Mouse (Mus musculus): ENCODE measurements around the gene Ttc19. TPM values are rescaled to one million over a fixed set of nuclear protein-coding genes. Genes with fewer than 3 reads are reported as not detected.

Ttc19 gene
- total RNA-seq (2021) = 31.1 and 31.5 TPM in 2 replicates
- long read RNA-seq, experiment 1, transcript Ttc19-201 (10 exons, 3,410 nt) = major isoform, 22 of 31 reads
- long read RNA-seq, experiment 1, partial matches to known transcripts = 5 of 31 reads
- long read RNA-seq, experiment 1, other reads (novel, unspliced or antisense) = 4 of 31 reads
- long read RNA-seq, experiment 2, transcript Ttc19-201 (10 exons, 3,410 nt) = major isoform, 17 of 32 reads
- long read RNA-seq, experiment 2, partial matches to known transcripts = 4 of 32 reads
- long read RNA-seq, experiment 2, other reads (novel, unspliced or antisense) = 7 of 32 reads

GRCm38 (mm10) chr11:62280675-62281600, at the start of gene Ttc19, which contains the start of gene Zswim7:
Gene Ttc19 (plus strand): TSS chr11:62281473.
Gene Zswim7 (minus strand): TSS chr11:62281375.
- peak; percentile 96 for DNase-seq

DNA sequence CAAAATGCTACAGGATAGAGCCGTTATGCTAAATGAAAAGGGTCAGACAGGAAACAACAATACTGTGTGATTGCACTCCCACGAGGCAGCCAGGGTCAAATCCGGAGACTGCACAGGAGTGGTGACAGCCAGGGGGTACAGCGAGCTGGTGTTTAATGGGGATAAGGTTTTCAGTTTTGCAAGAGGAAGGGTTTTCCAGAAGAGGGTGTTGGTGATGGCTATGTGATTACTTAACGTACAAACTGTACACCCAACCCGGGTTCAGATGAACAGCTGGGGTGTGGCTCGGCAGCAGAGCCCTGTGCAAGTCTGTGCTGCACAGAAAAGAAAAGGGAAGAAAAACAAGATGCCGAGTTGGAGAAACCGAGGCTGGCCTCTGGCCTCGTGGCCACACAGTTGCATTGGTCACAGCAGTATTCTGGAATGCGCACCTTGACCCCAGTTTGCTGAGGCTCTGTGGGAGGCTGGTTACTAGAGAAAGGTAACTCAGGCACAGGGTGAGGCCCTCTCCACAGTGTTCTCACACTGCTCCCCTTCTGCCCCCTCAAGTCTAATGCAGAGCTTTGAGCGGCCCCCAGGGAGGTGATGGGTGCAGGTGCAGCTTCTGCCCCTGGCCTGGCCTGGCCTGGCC, 40.5 kb upstream of the Ttc19 start:
- no peak for DNase-seq

GRCm38 (mm10) chr11:62243871-62244270, 37.4 kb upstream of the Ttc19 start:
- no peak for DNase-seq

DNA sequence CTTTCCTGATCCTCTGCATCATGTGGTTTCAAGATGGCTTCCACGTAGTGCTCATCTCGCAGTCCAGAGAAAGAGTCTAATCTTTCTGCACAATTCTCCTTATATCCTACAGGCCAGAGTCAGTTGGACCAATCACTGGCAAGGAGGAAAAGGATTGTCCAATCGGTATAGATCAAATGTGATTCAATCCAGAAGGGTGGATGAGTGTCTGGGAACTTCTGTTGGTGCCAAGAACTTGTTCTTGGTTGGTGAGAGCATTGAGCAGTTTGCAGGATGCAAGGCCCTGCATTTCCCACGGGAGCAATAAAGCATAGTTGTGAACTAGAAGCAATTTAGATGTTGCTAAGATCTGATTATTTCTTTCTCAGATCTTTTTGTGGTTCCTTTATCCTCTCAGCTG, 36.8 kb upstream of the Ttc19 start:
- no peak for DNase-seq

DNA sequence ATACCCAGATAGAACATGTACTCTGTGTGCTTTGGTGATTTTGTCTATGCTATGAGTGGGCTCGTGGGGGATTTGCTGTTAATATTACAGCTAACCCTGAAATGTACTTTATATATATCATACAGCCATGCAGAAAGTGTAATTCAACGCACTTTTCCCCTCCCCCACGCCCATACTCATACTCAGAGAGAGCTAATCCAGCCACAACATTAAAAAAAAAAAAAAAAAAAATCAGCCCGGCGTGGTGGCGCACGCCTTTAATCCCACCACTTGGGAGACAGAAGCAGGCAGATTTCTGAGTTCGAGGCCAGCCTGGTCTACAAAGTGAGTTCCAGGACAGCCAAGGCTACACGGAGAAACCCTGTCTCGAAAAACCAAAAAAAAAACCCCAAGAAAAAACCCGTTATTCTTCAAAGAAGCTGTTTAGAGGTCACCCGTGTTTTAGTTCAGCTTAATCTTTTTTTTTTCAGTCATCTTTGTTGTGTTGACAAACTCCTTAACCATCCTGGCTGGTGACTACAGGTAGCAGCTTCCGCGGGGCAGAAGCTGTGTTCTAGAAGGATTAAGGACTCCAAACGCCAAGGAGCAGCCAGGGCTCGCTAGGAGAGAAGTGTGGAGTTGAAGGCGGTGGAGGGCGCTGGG, 33.4 kb upstream of the Ttc19 start:
- no peak for DNase-seq

DNA sequence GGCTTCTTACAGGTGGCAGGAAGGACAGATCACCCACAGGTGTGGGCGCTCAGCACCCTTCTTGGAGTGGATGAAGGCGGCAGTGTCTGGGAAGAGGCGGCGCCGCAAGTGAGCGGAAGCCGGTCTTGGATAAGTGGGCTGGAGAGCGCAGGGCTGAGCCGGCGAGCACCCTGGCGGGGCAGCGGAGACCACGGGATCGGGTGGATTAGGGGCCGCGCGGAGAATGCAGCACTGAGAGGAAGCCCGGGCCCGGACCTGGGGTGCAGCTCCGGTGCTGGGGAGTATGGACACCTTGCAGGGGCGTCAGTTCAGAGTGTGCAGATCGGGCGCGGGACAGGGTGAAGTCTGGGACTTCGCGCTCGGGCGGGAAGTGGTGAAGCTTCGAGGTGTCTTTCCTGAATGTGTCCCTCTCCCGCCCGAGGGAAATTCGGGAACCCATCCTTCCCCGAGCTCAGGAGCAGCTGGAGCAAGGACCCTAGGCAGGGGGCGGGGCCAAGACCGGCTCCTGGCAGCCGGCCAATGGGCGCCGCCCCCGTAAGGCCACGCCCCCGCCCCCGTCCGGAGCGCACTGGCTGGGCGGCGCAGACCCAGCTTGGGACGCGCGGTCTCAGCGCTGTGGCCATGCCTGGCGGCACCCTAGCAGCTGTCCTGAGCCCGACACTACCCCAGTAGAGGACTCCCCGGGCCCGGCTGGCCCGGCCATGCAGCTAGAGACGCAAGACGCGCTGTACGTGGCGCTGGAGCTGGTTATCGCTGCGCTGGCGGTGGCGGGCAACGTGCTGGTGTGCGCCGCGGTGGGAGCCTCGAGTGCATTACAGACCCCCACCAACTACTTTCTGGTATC, 32.6 kb upstream of the Ttc19 start, which contains the start of gene Adora2b:
Adora2b (plus strand) TSS at position 584 of the 844 bp plus-strand sequence.
- DNase-seq = peak; percentile 73

DNA sequence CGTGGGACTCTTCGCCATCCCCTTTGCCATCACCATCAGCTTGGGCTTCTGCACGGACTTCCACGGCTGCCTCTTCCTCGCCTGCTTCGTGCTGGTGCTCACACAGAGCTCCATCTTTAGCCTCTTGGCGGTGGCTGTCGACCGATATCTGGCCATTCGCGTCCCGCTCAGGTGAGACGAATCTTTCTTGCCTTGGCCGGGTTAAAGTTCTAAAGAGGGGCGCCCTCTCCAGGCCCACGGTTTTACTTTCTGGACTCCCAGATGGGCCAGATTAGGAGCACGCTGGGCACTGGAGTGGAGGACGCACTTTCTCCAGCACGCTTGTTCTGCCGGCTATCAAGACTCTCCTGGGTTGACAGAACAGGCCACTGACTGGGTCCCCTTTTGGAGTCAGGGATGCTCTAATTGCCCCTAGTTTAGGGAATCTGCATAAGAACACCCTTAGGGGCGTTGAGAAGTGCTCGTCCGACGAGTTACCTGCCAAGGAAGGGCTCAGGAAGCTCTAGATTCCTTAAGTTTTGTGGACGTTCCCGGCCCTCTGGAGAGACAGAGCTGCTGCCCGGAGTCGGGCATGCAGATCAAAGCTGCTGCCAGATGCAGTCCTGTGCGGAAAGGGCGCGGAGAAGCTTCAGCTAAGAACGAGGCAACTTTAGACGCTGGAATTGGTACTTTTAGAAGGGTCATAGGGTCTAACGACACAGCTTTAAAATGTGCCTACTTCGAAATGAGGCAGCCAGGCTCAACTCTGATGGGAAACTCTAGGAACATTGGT, 31.8 kb upstream of the Ttc19 start:
- DNase-seq = peak; percentile 36

DNA sequence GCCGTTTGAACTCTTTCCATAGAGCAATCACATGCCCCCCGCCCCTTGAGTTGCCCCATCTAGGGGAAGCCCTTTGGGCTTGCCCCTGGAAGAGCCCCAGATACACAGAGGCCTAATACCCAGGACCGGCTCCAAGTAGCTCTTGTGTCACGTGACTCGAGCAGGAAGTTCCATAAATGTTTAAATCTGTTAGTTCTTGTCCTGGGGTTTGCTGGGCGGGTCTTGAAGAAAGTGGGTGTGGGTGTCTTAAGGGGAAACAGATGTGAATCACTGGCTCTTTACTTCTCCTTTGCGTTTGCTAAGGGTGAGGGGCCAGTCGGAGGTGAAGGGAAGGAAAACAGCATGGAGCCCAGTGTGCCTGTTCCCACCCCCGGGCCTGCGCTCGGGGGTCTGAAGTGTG, 30.2 kb upstream of the Ttc19 start:
- no peak for DNase-seq

DNA sequence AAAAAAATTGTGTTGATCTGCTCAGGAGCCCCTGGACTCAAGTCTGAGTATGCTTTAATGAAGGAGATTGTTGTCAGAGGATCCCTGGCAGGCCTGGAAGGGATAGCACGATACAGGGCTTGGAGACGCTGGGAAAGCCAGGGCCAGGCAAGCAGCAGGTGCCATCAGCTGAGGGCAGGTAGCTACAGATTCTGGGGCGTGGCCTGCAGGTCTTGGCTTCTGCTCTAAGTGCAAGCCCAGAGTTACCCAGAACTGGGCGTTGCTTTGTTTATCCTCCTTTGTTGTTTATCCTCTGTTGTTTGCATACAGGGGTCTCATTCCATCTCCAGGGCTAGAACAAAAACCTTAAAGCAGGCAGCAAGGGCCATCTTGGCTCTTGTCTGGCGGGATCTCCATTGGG, 27.9 kb upstream of the Ttc19 start:
- DNase-seq = no peak

GRCm38 (mm10) chr11:62259214-62259613, 22.1 kb upstream of the Ttc19 start:
- DNase-seq = no peak

GRCm38 (mm10) chr11:62263599-62263998, 17.7 kb upstream of the Ttc19 start:
- no peak for DNase-seq

DNA sequence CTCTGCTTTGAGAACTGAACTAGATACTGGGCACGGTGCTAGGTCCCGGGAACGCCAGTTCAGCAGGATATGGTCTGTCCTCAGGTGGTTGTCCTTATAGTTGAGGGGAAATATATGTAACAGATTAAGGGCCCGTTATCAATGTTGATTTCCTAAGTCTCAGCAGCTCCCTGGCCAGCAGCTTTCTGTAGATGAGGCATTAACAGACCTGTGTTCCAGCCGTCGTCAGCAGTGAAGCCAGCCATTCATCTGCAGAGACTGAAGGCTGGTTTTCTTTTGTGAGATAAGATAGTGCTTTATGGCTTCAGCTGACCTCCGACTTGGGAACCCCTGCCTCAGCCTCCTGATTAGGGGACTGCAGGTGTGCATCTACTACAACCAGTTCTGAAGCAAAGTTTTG, 17.3 kb upstream of the Ttc19 start:
- no peak for DNase-seq

- DNase-seq = no peak
These were observed 15.6 kb upstream of the Ttc19 start for GRCm38 (mm10) chr11:62265642-62266041.

GRCm38 (mm10) chr11:62266466-62267214, 14.6 kb upstream of the Ttc19 start:
- DNase-seq = no peak

- no peak for DNase-seq
These were observed 12.9 kb upstream of the Ttc19 start for GRCm38 (mm10) chr11:62268381-62268780.

DNA sequence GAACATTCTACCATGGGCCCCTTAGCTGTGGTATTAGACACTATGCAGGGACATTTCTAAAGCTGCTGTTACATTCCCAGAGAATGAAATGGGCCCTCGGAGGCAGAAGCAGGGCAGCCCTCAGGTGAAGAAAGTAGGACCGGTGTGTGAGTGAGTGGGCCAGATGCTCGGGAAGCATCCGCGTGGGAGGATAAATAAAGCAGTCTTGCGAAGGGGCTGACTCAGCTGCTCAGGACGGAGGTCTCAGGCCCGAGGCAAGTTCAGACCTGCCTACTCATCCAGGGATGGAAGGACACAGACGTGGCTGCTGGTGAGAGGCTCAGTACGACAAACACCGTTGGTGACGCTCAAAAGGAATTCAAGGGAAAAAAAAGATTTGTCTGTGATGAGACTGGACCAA, 12.2 kb upstream of the Ttc19 start:
- DNase-seq = no peak

DNA sequence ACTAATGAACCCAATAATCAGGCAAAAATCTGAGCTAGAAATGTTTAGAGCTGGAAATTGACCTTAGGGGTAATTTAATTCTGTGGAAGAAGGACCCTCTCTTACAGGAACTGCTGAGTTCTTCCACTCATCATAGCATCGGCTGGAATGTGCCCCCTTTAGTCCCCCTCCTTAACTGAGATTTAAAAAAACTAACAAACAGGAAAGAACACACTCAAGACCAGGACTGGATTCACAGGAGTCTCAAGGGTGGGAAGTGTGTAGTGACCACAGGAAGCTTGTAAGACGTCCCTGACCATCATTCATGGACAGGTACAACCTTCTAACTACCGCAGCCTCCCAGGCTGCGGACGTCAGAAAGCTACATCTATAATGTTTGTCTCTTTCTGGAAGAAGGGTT, 10.4 kb upstream of the Ttc19 start:
- DNase-seq = no peak

DNA sequence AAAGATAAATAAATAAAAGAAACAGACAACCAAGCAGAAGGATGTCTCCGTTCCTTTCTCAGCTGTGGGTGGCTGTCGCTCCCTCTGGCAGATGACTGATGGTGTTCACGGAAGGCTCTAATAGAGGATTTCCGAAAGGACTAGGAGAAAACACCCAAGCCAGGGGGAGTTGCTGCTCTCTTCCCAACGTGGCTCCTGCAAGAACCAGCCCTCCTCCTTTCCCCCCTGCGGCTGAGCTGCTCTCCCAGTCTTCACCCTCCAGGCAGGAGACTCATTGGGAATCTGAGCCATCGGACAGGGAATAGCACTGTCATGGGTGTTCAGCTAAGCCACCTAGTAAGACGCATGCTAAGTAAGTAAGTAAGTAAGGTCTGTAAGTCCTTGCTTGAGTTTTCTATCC, 4.2 kb upstream of the Ttc19 start:
- no peak for DNase-seq

- peak; percentile 79 for DNase-seq
These were observed 3.2 kb upstream of the Ttc19 start for GRCm38 (mm10) chr11:62278027-62278426.

DNA sequence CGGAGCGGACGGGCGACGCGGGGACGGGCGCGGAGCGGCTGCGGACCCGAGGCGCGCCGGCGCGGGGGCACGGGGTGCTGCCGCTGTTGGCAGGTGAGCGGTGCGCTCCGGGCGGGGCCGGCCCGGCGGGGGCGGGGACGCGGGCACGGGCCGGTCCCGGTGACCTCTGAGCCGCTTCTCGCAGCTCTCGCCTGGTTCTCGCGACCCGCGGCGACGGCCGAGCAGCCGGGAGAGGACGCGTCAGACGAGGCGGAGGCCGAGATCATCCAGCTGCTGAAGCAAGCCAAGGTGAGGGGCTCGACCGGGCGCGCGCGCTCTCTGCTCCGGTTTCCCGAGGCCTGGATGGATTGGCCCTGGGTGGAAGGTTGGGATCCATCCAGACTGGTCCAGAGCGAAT, 326 bp downstream of the Ttc19 start:
- DNase-seq = peak; percentile 86
